Mouse (Mus musculus) E14TG2a.4 (cell line): ENCODE measurements at regions not wholly inside any gene's neighbourhood (a gene's known extent, or its start where the extent isn't known, plus 50 kb on each side); places are given as distances from the start of the nearest gene placed in this dataset.

Source experiments
- CTCF ChIP-seq: conservative IDR thresholded peaks from 2 replicates; pipeline ENCODE4 v1.5.1; 2014; ENCODE audit warnings: low read length
- NANOG ChIP-seq: IDR thresholded peaks from 2 replicates; pipeline ENCODE4 v1.6.1; 2014; ENCODE audit warnings: borderline replicate concordance, low read length, mixed read lengths

DNA sequence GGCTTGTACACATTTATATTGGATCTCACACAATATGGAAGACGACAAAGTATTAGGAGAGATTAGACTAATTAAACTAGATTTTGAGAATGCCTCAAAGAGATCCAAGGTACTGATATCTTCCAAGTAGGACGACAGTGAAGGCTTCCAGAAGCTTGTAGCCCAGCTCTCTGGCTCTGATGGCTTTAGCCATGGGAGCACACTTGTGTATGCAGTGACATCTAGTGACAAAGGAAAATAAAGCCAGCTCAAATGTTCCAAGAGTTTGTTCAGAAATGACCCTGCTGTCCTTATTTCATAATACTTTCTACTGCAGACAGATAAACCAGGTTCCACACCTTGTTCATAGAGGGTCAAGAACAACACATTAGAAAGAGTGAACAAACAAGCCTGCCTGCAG, 524.0 kb upstream of the Btbd3 start:
- TF ChIP-seq CTCF: no peak
- no peak for TF ChIP-seq NANOG
